Mouse (Mus musculus) induced T-regulatory cell, adult 2 months (primary cell): Measurements from ENCODE around the gene Mucl3.

Experiments used
- DNase-seq: peaks from one replicate; pipeline ENCODE4 v3.0.0-alpha.2; 2012; ENCODE audit warnings: low read depth

Gene Mucl3

DNA sequence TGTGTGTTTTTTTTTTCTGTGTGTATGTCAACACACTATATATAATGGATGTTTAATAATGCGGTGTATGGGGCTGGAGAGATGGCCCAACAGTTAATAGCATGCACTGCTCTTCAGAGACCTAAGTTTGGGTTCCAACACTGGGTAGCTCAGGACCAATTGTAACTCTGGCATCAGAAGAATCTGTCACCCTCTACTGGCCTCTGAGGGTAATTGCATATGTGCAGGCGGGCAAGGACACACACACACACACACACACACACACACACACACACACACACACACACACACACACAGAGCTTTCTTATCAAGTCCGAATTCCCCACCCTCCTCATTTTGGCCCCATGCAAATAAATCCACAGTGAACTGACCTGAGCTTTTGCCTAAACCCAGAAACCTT is 8.3 kb downstream of the Mucl3 start:
- DNase-seq: no peak

DNA sequence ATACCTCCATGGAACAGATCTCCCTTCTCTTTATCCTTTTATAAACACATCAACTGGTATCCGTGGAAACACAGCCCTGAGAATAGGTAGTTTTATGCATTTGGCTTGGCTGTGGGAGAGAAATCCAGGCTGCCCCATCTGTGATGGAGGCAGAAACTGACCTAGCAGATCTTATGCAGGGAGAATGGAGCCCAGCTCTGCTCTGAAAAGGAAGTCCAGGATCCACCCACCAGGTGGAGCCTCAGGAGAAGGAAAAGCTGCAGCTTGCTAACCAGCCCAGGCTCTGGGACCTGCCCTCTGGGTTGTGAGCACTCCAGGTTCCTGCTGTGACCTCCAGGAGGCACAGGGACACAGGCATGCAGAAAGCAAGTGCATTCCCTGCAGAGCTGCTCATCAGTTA is 9.5 kb downstream of the Mucl3 start:
- DNase-seq: no peak

DNA sequence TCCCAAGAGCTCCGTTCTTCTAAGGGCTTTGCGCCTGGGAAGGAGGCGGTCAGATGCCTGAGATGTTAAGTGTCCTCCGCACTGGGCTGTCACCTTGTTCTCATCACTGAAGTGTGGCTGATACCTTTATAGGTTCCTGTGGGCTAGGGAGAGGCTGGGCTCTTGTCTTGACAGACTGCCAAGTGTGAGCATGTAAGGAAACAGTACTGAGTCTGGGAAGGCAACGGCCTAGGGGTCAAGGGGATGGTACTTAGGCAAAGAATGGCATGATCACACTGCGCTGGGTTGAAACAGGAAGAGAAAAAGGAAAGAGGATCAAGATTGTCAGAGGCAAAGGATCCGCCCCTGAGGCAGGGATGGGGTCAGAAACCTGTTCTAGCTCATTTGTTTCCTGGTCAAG is 17.0 kb downstream of the Mucl3 start, which contains the start of gene Gm9573:
TSS of gene Gm9573 (minus strand) at position 101 of the 400 bp plus-strand sequence.
- no peak for DNase-seq

DNA sequence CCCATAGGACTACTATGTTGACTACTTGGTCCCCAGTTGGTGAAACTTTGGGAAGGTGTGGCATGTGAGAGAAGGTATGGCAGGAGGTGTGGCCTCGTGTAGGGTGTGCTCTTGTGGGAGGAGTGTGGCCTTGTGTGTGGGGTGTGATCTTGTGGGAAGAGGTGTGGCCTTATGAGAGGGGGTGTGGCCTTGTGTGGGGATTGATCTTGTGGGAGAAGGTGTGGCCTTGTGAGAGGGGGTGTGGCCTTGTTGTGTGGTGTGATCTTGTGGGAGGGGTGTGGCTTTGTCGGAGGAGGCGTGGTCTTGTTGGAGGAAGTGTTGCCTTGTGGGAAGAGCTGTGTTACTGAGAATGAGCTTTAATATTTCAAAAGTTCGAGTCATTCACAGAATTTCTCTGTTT is 26.4 kb downstream of the Mucl3 start:
- DNase-seq: peak; percentile 30

DNA sequence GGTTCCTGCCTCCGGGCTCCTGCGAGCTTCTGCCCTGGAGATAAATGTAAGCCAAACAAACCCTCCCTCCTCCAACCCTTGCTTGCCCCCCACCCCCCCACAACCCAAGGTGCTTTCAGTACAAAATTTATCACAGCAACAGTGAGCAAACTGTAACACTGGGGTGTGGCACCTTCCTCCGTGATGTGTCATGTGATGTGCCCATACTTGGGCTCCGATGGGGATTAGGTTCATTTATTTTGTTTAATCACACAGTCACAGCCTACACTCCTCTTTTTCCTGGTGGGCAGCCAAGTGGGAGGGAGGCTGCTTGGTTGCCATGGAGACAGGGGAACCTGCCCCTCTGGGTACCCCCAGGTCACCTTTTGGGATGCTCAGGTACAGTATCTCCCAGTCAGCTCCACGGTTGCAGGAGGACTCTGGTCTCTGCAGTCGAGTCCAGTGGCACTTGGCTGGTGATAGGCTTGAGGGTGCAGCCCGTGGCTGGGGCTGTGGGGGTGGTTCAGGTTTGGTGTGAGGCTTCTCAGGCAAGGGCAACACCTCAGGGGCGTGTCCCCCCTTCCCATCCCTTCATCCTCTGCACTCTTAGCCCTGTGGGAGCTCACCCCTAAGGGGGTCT is 41.6 kb downstream of the Mucl3 start:
- DNase-seq: no peak

DNA sequence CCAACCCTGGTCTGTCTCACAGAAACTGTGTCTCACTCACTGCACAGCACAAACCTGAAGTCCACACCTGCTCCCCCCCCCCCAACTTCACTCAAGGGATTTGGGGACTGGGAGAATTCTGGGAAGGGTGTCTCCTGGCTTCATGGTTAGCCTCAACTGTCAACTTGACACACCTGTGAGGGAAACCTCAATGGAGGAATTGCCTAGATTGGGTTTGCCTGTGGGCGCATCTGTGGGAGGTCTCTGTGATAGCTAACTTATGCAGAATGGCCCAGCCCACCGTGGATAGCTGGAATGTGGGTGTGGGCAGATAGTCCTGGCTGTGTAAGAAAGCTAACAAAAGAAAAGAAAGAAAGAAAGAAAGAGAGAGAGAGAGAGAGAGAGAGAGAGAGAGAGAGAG is 42.2 kb downstream of the Mucl3 start, which contains the start of gene Sfta2:
TSS of gene Sfta2 (plus strand) at position 301 of the 400 bp plus-strand sequence.
- no peak for DNase-seq

DNA sequence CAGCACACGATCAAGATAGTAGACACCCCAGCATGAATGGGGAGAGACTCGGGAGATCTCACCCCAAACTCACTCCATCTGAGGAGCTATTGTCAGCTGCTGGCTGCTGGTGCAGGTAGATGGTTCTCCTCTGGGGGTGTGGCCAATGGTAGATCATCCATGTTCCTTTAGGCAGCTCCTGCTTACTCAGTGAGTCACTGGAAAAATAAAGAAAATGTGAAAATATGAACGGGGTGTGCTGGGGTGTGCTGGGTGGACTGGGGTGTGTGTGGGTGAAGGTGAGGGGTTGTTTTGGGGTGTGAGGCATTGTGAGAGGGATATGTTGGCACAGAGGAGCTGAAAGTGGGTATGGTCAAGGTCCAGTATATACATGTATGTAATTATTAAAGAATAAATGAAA is 46.1 kb downstream of the Mucl3 start:
- no peak for DNase-seq

DNA sequence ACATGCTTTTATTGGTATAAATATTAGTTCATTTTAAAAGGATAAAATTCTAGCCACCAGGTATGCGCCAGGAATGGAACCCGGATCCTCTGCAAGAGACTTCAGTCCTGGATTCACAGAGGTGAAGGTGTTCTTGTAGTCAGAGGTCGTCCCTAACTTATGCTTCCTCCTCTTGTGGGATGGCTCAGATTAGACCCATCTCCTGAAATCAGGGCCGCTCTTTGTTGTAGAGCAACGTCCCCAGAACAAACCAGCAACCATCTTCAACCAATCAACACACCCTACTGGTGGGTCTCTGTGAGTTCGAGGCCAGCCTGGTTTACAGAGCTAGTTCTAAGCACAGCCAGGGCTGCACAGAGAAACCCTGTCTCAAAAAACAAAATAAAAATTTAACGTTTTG is 49.0 kb downstream of the Mucl3 start:
- DNase-seq: no peak

DNA sequence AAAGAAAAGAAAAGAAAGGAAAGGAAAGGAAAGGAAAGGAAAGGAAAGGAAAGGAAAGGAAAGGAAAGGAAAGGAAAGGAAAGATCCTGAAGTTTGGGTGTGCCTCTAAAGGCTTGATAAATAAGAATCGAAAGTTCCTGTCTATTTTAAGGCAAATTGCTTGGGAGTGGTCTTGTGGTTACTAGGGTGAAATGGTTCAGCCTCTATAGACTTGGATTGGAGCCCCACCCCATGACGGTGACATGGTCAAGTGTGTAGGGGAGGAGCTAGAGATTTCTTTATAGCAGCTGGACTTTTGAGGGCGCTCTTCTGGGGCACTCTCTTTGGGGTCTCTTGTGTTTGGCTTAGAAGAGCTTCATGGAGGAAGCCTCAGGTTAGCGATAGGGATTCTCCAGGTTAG is 49.7 kb downstream of the Mucl3 start:
- DNase-seq: no peak

DNA sequence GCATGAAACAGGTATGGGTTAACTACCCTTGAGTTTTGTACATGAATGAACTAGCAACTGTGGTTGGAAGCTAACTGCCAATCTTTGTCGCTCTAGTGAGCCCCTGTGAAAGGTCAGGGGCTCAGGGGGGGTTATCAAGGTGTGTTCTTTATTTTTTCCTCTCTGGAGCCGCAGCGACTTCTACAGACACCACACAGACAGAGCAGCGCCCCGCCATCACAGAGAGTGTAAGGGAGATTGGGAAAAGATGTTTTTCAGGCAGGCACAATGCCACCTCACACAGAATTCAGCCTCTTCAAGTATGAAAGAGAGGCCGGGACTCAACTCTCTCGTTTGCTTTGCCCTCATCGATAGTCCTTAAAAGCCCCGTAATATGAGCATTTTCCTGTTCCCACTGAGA is 51.4 kb downstream of the Mucl3 start:
- no peak for DNase-seq

DNA sequence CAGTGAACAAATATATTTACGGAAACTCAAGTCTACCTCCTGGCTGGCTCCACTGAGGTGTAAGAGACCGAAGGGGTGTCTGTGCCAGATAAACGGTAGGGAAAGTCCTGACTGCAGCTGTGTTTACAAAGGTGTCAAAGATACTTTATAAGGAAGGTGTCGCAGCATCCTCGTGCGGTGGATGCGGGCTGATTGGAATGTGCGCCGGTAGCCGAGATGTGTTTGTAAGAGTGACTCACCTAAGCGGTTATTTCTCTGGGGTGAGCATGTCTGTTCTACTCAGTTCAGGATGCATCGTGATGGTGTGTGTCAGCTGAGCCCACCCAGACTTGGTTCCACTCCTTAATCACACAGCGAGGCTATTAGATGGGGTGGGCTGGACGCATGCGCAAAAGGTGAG is 51.8 kb downstream of the Mucl3 start:
- no peak for DNase-seq

DNA sequence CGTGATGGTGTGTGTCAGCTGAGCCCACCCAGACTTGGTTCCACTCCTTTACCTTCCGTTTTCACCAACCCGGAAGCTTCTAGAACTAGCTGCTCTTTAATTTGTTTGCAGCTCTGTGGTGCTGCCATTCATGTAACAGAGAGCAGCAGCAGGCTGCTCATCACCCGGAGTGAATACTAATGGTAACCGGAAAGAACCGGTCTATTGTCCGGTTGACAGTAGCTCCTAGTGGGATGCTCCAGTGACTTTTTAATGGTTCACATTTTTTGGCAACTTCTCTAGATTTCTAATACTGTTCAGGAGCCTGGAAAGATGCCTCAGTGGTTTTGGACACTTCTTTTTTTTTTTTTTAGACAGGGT is 52.3 kb downstream of the Mucl3 start:
- DNase-seq: no peak

DNA sequence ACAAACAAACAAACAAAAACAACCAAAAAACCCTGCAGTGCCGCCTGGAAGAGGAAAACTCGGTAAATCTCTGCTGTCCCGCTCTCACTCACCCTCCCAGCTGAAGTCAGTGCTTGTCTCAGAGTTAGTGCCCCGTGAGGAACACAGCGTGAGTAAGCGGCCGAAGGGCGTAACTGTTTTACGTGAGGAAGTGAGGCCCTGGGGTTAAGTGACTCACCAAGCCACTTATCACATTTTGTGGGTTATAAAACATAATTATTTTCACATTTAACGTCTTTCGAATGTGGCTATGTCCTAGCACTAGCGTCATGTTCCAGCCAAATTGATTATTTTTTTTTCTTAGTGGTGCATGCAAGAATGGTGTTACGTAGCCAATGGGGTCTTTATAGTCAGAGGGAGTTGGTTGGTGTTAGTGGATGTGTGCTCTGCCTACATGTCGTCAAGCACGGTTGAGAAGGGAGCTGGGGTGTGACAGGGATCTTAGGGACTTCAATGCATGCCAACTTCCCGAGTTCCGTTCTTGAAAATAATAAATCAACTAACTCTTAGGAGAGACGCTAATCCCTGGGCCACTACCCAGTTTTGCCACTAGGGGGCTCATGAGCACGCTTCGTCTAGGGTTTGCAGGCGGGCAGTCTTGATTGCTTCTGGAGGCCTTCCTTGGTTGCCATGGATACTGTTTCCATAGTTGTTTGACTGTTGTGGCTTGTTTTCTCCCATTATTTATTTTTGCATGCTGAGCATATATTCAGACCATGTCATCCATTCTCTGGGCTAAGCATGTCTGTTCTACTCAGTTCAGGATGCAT is 52.9 kb downstream of the Mucl3 start:
- peak; percentile 90 for DNase-seq

DNA sequence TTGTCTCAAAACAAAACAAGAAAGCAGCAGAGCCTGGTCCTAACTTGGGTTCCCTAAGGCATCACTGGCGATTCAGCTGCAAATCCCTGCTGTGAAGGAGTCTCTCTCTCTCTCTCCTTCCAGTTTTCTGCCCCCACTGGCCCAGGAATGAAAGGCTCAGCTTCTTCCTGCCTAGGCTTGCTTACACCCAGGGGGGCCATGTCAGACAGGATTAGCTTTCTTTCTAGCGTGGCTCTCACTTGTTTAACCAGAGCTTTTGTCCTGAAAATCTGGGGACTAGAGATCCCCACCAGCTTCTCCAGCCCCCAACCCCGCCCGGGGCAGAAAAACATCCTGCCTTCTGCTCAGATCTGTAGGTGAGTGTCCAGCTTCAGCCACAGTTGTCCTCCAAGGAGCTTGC is 55.1 kb downstream of the Mucl3 start:
- no peak for DNase-seq

DNA sequence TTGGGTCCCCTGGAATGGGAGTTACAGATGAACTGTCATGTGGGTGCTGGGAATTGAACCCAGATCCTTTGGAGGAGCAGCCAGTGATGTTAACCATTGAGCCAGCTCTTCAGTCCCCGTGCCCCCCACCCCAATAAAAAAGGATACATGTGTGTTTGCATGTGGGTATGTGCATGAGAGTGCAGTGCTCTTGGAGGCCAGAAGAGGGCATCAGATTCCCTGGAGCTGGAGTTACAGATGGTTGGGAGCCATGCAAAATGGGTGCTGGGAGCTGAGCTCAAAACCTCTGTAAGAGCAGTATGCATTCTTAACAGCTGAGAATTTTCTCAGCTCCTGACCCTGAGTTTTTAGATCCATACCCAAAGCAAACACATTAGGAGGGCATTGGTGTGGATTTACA is 56.2 kb downstream of the Mucl3 start:
- no peak for DNase-seq
